Mouse (Mus musculus): Measurements from ENCODE around the gene Eif4a3.

DNA sequence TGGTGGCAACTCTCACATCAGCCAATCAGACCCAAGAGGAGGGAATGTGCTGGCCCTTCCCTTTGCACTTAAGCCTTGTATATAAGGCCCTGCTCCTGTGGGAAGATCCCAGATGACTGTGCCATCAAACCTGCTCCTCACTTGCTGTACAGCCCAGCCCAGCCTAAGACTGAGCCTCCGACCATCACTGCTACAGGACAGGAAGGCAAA is 7.7 kb upstream of the Eif4a3 start, which contains the start of gene Card14:
- TF ChIP-seq GATA1 (IDR thresholded peaks at IDR 0.05; ENCODE audit: low read length) (no peak), TAL1 (IDR thresholded peaks at IDR 0.05; ENCODE audit: low read length) (no peak)
